Mouse (Mus musculus): ENCODE measurements at regions not wholly inside any gene's neighbourhood (a gene's known extent, or its start where the extent isn't known, plus 50 kb on each side); places are given as distances from the start of the nearest gene placed in this dataset.

DNA sequence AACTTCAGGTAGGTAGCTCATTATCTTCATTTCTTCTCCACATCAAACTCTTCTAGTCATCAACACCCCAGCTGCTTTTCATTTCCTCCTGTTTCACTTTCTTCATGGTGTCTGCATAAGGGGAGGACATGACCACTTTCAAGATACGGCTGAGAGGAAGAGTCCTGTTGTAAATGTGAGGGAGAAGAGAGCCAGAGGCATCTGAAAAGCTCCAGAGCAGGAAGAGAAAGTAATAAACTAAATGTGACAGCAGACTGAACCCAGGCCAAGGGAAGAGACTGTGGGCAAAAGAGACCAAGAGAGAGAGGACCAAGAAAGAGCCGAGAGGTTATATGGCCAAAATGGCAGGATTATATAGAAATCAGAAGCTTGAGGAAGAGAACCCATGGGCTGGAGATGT is 312.5 kb upstream of the Acvr2a start:
- TF ChIP-seq CTCF (IDR thresholded peaks at IDR 0.05; ENCODE audit: borderline replicate concordance, insufficient read depth, low read depth, low read length) (no peak), POLR2A (IDR thresholded peaks at IDR 0.05; ENCODE audit: borderline replicate concordance, insufficient read depth, low read length) (no peak)
